Mouse (Mus musculus) right cerebral cortex, adult 2 months (tissue): ENCODE measurements at regions not wholly inside any gene's neighbourhood (a gene's known extent, or its start where the extent isn't known, plus 50 kb on each side); places are given as distances from the start of the nearest gene placed in this dataset.
A peak's percentile ranks its signal among the peaks of the same experiment; 100 is the strongest.

Source experiments
- DNase-seq, 2 experiments: peaks; one replicate each; pipeline ENCODE4 v3.0.0; 2021 to 2022; ENCODE audit warnings: low spot score in 2 of 2

DNA sequence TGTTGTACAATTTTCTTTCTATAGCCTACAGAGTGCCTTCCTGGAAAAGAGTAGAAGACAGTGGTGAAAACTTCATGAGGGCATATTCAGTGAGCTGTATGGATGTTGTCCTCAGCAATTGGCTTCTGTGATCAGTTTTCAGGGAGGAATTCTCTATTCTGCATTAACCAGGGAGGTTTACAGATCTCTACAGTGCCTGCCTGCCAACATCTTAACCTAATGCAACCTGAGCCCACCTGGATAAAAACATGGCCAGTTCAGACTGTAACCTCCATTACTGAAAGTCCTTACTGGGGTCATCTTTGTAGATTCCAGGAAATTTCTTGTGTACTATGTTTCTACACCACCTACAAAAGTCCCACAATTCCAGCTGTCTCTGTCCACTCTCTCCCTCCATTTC is 791.4 kb upstream of the Nectin3 start:
- no peak for DNase-seq

DNA sequence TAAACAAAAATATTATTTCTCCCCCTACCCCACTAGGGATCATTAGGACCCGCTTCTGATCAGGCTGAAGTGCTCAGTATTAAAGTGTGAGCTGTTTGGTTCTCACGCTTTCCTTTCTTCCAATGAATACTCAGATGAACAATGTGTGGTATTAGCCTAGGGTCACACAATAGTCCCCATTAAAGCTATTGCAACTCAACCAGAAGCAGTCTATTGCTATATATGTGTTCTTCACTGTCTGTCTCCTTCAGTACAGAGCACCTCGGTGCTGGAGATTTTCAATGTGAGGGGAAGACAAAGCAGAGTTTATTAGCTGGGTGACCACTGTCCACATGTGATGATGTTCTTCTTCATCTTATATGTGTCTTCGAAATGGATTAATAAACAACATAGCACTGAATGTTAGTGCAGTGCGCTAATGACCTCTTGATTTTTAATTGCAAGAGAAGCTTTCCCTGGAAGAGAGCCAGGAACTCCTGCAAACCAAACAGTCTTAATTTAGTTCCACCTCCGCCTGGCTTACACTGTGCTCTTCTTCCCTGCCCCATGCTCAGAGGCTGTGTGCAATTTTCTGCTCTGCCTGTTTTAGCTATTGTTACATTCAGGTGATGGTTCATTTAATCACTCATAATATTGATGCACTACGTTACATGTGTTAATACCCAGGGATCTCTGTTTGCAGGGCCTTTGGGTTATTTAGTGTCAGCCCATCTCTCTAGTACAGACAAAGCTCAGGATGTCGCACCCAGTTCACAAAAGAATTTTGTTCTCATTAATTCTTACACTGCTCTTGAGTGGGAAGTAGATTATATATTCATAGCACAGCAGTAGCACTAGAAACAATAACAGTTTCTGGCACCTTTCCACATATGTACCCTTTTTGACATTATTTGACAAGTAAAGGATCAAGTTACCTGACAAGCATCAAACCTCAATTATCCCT is 768.7 kb upstream of the Nectin3 start:
- peak; percentile 9 to 13 for DNase-seq
